Comparison of ENCODE assay signal across 8 mouse cellular contexts in the genomic region with DNA sequence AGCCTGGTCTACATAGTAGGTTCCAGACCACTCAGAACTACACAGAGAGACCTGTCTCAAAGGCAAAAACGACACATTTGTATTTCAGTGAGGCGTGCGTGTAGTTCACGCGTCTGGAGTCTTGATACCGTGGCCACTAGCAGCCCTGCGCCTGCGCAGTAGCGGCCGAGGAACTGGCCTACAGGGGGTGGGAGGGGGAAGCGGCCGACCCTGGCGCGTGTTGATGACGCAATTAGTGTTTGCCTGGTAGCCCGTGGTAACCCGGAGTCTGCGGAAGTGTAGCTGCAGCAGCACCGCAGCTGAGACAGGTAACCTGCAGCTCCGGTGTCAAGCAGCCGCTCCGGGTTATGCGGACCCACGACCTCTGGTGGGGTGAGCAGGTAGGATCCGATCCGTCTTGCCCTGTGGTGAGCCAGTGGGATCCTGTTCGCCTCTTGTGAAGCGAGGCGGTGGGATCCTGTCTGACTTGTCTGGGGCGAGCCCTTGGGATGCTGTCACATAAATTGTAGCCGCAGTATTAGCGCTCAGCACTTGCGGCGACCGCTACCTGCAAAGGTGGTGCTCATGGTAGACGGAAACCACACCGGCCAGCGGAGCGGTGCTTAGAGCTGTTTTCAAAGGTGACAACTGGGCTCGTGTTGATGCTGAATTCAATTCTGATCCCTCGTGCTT. TPM values are rescaled to one million over a fixed set of nuclear protein-coding genes. Genes with fewer than 3 reads are reported as not detected.
DNase-seq lines count a peak whose midpoint lies in the region; ATAC-seq lines count a peak whose summit lies in the region.

A gene (plus strand): TSS at position 254 of the 672 bp plus-strand sequence.

- intact Hi-C loops in heart, postnatal 14 days (cut with DNase I), result no loop called here

- peak within 1 kb of the TSS; percentile 70 for H3K9ac ChIP-seq in forebrain, embryonic 14.5 days (ENCODE audit: low read length)
- H3K9ac ChIP-seq in neural tube, embryonic 15.5 days (replicated peaks), result peak within 1 kb of the TSS; percentile 67

- WGBS in forebrain, embryonic 14.5 days, result under 1% methylated on average over 41 of the region's 41 CpGs
- under 1% methylated on average over 41 of the region's 41 CpGs for WGBS in neural tube, embryonic 15.5 days

- peak within 1 kb of the TSS; percentile 83 for H3K4me3 ChIP-seq in forebrain, embryonic 14.5 days (ENCODE audit: low read depth, low read length)
- H3K4me3 ChIP-seq in neural tube, embryonic 15.5 days (replicated peaks), result peak within 1 kb of the TSS; percentile 72

- no peaks in the 10 kb centered on the region for H3K27me3 ChIP-seq in forebrain, embryonic 14.5 days (replicated peaks; ENCODE audit: control insufficient read depth, insufficient read depth, low read length)
- no peaks in the 10 kb centered on the region for H3K27me3 ChIP-seq in neural tube, embryonic 15.5 days (replicated peaks)

- H3K27ac ChIP-seq in forebrain, embryonic 14.5 days (ENCODE audit: low read depth, low read length), result no peak within 1 kb of the TSS
- peak within 1 kb of the TSS; percentile 68 for H3K27ac ChIP-seq in neural tube, embryonic 15.5 days (replicated peaks)

- no peaks in the 10 kb centered on the region for H3K9me3 ChIP-seq in forebrain, embryonic 14.5 days (replicated peaks; ENCODE audit: control insufficient read depth, low read length)
- H3K9me3 ChIP-seq in neural tube, embryonic 15.5 days (replicated peaks), result no peaks in the 10 kb centered on the region

- peak within 1 kb of the TSS; percentile 81 for H3K4me2 ChIP-seq in forebrain, embryonic 14.5 days (ENCODE audit: low read length)
- H3K4me2 ChIP-seq in neural tube, embryonic 15.5 days, result peak within 1 kb of the TSS; percentile 82

- ATAC-seq in forebrain, embryonic 14.5 days, result peak; percentile 95
- ATAC-seq in neural tube, embryonic 15.5 days (ENCODE audit: low FRiP score), result peak; percentile 95

- peaks cover 6% of the 10 kb centered on the region; the same call in 1 of the 2 replicates for H3K4me1 ChIP-seq in forebrain, embryonic 14.5 days (ENCODE audit: control insufficient read depth, insufficient read depth, low read length)
- peaks cover 11% of the 10 kb centered on the region for H3K4me1 ChIP-seq in neural tube, embryonic 15.5 days

- H3K36me3 ChIP-seq in forebrain, embryonic 14.5 days (ENCODE audit: control insufficient read depth, insufficient read depth, low read length), result no peaks in the 10 kb centered on the region
- H3K36me3 ChIP-seq in neural tube, embryonic 15.5 days, result no peaks in the 10 kb centered on the region

- DNase-seq in ES-CJ7 (ENCODE audit: low read depth, low spot score), result peak; percentile 98
- peak; percentile 93 for DNase-seq in cerebellum, adult 11 months
- DNase-seq in forebrain, embryonic 14.5 days (ENCODE audit: low spot score), result peak; percentile 98
- DNase-seq in heart, postnatal 14 days, result peak; percentile 97 to 99
- DNase-seq in layer of hippocampus, adult 11-12 months (ENCODE audit: low spot score), result peak; percentile 97
- peak; percentile 95 to 97 for DNase-seq in lung, adult 18-20 months
- peak; percentile 96 for DNase-seq in testis, postnatal 14 days (ENCODE audit: low spot score)

RNA-seq across cellular contexts. Expression of the gene that starts here (rescaled TPM):
- 23.5 and 28.0 TPM in 2 replicates for polyA plus RNA-seq in forebrain, embryonic 14.5 days (2014; fragmentation: Nextera tagmentation; extraction: Ambion mirVana)
- total RNA-seq in heart, postnatal 14 days (2021), result 100 to 1,000 TPM; 109 to 114 TPM
- polyA plus RNA-seq in neural tube, embryonic 15.5 days (2015; fragmentation: Nextera tagmentation; extraction: Ambion mirVana), result 36.1 and 55.1 TPM in 2 replicates
